Mouse (Mus musculus): ENCODE measurements around the gene Aars2.

DNA sequence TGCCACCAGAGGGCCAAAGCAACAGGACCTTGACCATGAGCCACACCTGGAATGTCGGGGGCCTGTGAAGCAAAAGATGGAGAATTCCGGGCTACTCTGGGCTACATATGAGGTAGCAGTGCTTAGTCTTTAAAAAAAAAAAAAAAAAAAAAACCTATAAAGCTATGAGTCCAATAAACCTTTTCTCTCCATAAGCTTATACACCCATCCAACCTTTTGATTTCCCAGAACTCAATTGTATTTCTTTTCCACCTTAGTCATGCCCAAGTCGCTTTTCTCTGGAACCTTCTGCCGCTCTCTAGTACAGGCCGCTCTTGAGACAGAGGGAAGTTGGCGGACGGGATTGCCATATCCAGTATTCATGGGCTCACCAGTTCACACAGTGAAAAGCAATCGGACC lies 32.5 kb upstream of the Aars2 start:
- TF ChIP-seq EP300 (optimal IDR thresholded peaks at IDR 0.05) (no peak), CTCF (IDR thresholded peaks at IDR 0.05; ENCODE audit: low read depth) (no peak)
